Mouse (Mus musculus) liver, embryonic 14.5 days (tissue): ENCODE results near the gene Trim9. TPM values are rescaled to one million over a fixed set of nuclear protein-coding genes. Genes with fewer than 3 reads are reported as not detected.

Source experiments
- ATAC-seq: fragments of 200-750 bp; cut with Nextera tagmentation; 2 replicates; pipeline ENCODE4 v1.8.0; 2017; ENCODE audit warnings: moderate number of reproducible peaks, mild to moderate bottlenecking, moderate library complexity; ENCODE audit not compliant: insufficient read depth
- DNase-seq, 3 experiments: peaks; one replicate each; pipeline ENCODE4 v3.0.0-alpha.2; 2012 to 2013; ENCODE audit warnings: low read depth in 3 of 3, low spot score in 3 of 3
- H3K27ac ChIP-seq: fragments of 300-500 bp; sonication (generic); 2 replicates; pipeline ENCODE4 v1.5.1; 2014; ENCODE audit warnings: moderate library complexity, mild to moderate bottlenecking, control low read depth, inconsistent platforms
- H3K27me3 ChIP-seq: fragments of 300-500 bp; sonication (generic); 2 replicates; pipeline ENCODE4 v1.6.1; 2014; ENCODE audit warnings: mild to moderate bottlenecking, low read length, moderate library complexity; ENCODE audit not compliant: control insufficient read depth, insufficient read depth
- H3K36me3 ChIP-seq: fragments of 300-500 bp; sonication (generic); replicated peaks from 2 replicates; pipeline ENCODE4 v1.6.1; 2014; ENCODE audit warnings: low read depth; ENCODE audit not compliant: control insufficient read depth, insufficient read depth
- H3K4me1 ChIP-seq, 2 experiments: fragments of 200-500 bp in 1 of 2; fragments of 300-500 bp in 1 of 2; sonication (generic) in 1 of 2; replicated peaks; 2 replicates each; pipeline ENCODE4 v1.6.1; 2012 to 2014; ENCODE audit warnings: antibody characterized with exemption in 1 of 2, inconsistent platforms in 1 of 2, low read length in 1 of 2; ENCODE audit not compliant: control insufficient read depth in 2 of 2, insufficient read depth in 2 of 2
- H3K4me2 ChIP-seq: fragments of 300-500 bp; sonication (generic); 2 replicates; pipeline ENCODE4 v1.6.1; 2014; ENCODE audit warnings: low read depth, mild to moderate bottlenecking, control low read depth, moderate library complexity
- H3K4me3 ChIP-seq, 2 experiments: fragments of 200-500 bp in 1 of 2; fragments of 300-500 bp in 1 of 2; sonication (generic) in 1 of 2; 2 replicates each; pipeline ENCODE4 v1.5.1; 2012 to 2014; ENCODE audit warnings: low read depth in 2 of 2, low read length in 2 of 2, mild to moderate bottlenecking in 2 of 2, control low read depth in 1 of 2, inconsistent platforms in 1 of 2, moderate library complexity in 1 of 2; ENCODE audit not compliant: insufficient read depth in 1 of 2
- H3K9ac ChIP-seq: fragments of 300-500 bp; sonication (generic); replicated peaks from 2 replicates; pipeline ENCODE4 v1.6.1; 2014; ENCODE audit warnings: mild to moderate bottlenecking, control low read depth, moderate library complexity
- H3K9me3 ChIP-seq: fragments of 300-500 bp; sonication (generic); 2 replicates; pipeline ENCODE4 v1.6.1; 2016; ENCODE audit warnings: low read length, mixed read lengths; ENCODE audit not compliant: control insufficient read depth
- CTCF ChIP-seq: IDR thresholded peaks from 2 replicates; pipeline ENCODE4 v1.5.1; 2016; ENCODE audit warnings: antibody characterized with exemption, low read depth, control low read depth
- EP300 ChIP-seq: IDR thresholded peaks from 2 replicates; pipeline ENCODE4 v1.6.1; 2016; ENCODE audit warnings: antibody characterized with exemption, low read depth
- WGBS: fragments of 180-500 bp; shearing (Covaris S2); extraction: QIAGEN DNeasy Blood & Tissue Kit; methylation state at CpG from one replicate; pipeline ENCODE4 v1.1.7; 2014; ENCODE audit not compliant: insufficient replicate concordance; 5-methylcytosine and 5-hydroxymethylcytosine counted together
- polyA plus RNA-seq, 2 experiments: library from polyadenylated mRNA; depleted of rRNA in 1 of 2; stranded (reverse) in 1 of 2; unstranded in 1 of 2; fragments of >200 nt; fragmentation: Nextera tagmentation in 1 of 2; extraction: Ambion mirVana in 1 of 2; gene quantifications; 2 replicates each; pipeline versions ENCODE4 v1.2.1 to v1.2.3; 2012 to 2014

Gene Trim9
- polyA plus RNA-seq, 2 experiments: 0.01 to 0.04 TPM

GRCm38 (mm10) chr12:70280381-70280780 is 67.0 kb downstream of the Trim9 start:
- Histone ChIP-seq H3K4me2 (no peak overlapping the region), H3K4me3 (no peak overlapping the region), H3K27me3 (no peaks in the 10 kb centered on the region), H3K4me1 (no peaks in the 10 kb centered on the region), H3K9ac (no peak overlapping the region), H3K9me3 (no peaks in the 10 kb centered on the region), H3K36me3 (no peaks in the 10 kb centered on the region), H3K27ac (no peak overlapping the region)
- TF ChIP-seq CTCF (no peak), EP300 (no peak)
- WGBS: 59% methylated on average over 10 of the region's 10 CpGs
- ATAC-seq (no peak), DNase-seq (no peak)

GRCm38 (mm10) chr12:70277071-70277939 is 70.1 kb downstream of the Trim9 start:
- Histone ChIP-seq H3K4me1 (no peaks in the 10 kb centered on the region), H3K27me3 (no peaks in the 10 kb centered on the region), H3K4me3 (no peak overlapping the region), H3K4me2 (no peak overlapping the region), H3K9me3 (no peaks in the 10 kb centered on the region), H3K27ac (no peak overlapping the region), H3K36me3 (no peaks in the 10 kb centered on the region), H3K9ac (no peak overlapping the region)
- ATAC-seq (no peak), DNase-seq (no peak)
- TF ChIP-seq CTCF (no peak), EP300 (no peak)
- WGBS: 49% methylated on average over 12 of the region's 12 CpGs

GRCm38 (mm10) chr12:70269724-70270123 is 77.7 kb downstream of the Trim9 start:
- Histone ChIP-seq H3K27me3 (no peaks in the 10 kb centered on the region), H3K9me3 (no peaks in the 10 kb centered on the region), H3K27ac (no peak overlapping the region), H3K4me2 (no peak overlapping the region), H3K9ac (no peak overlapping the region), H3K36me3 (no peaks in the 10 kb centered on the region), H3K4me1 (peaks cover 0 to 6% of the 10 kb centered on the region in 2 experiments; a peak in 2 of 4 replicates), H3K4me3 (no peak overlapping the region)
- no peak for DNase-seq
- no peak for ATAC-seq
- TF ChIP-seq EP300 (no peak), CTCF (no peak)
- WGBS: 65% methylated on average over 6 of the region's 6 CpGs

- H3K36me3 ChIP-seq: no peaks in the 10 kb centered on the region
- H3K4me2 ChIP-seq: no peak overlapping the region
- WGBS: 31% methylated on average over 9 of the region's 9 CpGs
Observed at GRCm38 (mm10) chr12:70267314-70267713, 80.1 kb downstream of the Trim9 start.

GRCm38 (mm10) chr12:70266494-70266931 is 80.9 kb downstream of the Trim9 start:
- Histone ChIP-seq H3K27me3 (no peaks in the 10 kb centered on the region), H3K9ac (no peak overlapping the region), H3K4me1 (peaks cover 0 to 6% of the 10 kb centered on the region in 2 experiments; a peak in 2 of 4 replicates), H3K4me3 (no peak overlapping the region), H3K27ac (no peak overlapping the region), H3K4me2 (no peak overlapping the region), H3K9me3 (no peaks in the 10 kb centered on the region), H3K36me3 (no peaks in the 10 kb centered on the region)
- DNase-seq: no peak
- 13% methylated on average over 8 of the region's 8 CpGs for WGBS
- no peak for ATAC-seq
- TF ChIP-seq EP300 (no peak), CTCF (no peak)

More at GRCm38 (mm10) chr12:70267314-70267713, 80.1 kb downstream of the Trim9 start:
- H3K27me3 ChIP-seq: no peaks in the 10 kb centered on the region
- H3K27ac ChIP-seq: no peak overlapping the region
- H3K9me3 ChIP-seq: no peaks in the 10 kb centered on the region
- H3K4me1 ChIP-seq: peaks cover 0 to 6% of the 10 kb centered on the region in 2 experiments; a peak in 2 of 4 replicates
- no peak overlapping the region for H3K4me3 ChIP-seq
- H3K9ac ChIP-seq: no peak overlapping the region
- DNase-seq (no peak), ATAC-seq (no peak)
- TF ChIP-seq CTCF: no peak
- no peak for TF ChIP-seq EP300
